Mouse (Mus musculus): Measurements from ENCODE around the gene Wars. TPM values are rescaled to one million over a fixed set of nuclear protein-coding genes. Genes with fewer than 3 reads are reported as not detected.

The Wars gene
- total RNA-seq (2014; rRNA removed) (114 and 123 TPM in 2 replicates), polyA plus RNA-seq (2015; fragmentation: Nextera tagmentation; extraction: Ambion mirVana) (92.4 and 95.4 TPM in 2 replicates)

DNA sequence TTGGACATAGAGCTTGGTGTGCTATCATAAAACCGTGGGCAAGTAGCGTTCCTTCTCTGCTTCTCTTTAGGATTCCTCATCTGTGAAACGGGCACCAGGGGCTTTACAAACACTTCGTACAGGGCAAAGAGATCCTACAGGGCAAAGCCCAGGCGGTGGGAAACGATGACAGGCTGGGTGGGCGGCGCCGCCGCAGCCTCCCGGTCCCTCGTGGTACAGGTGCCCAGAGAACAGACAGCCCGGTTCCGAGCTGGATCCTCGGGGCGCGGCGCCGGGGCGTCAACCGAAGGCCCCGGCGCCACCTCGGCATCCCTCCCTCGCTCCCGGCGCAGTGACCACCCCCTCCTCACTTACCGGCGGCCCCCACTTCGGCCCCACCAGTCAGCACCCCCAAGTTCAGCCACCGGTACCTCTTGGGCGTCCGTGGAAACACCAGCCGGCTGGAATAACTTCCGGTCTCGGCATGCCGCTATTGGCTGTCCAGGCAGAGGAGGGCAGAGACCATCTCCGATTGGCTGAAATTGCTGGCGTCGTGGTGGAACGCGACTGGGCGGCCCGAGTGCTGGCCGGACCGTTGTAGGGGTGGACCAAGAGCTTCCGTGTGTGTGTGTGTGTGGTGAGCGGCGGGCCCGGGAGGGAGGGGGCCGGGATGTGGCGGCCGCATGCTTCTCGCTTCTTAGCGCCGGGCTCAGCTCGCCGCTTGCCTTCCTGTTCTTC, at the start of gene Wars:
TSS of gene Wars (minus strand) at position 460 of the 717 bp plus-strand sequence.
- Histone ChIP-seq H3K9me3 (ENCODE audit: low read length) (no peaks in the 10 kb centered on the region), H3K4me2 (ENCODE audit: low read depth, low read length) (peak within 1 kb of the TSS; percentile 89), H3K27me3 (ENCODE audit: insufficient read depth, low read length) (no peaks in the 10 kb centered on the region), H3K4me3 (ENCODE audit: low read length) (peak within 1 kb of the TSS; percentile 93), H3K36me3 (ENCODE audit: insufficient read depth, low read length) (no peaks in the 10 kb centered on the region; the same call in 1 of the 2 replicates), H3K4me1 (ENCODE audit: insufficient read depth, low read length) (peaks cover 13% of the 10 kb centered on the region), H3K27ac (peak within 1 kb of the TSS; percentile 54; the same call in 1 of the 2 replicates), H3K9ac (replicated peaks; ENCODE audit: low read length) (peak within 1 kb of the TSS; percentile 83)
- peak; percentile 97 for DNase-seq (ENCODE audit: low spot score)
- ATAC-seq = peak; percentile 100
- no peak for TF ChIP-seq CTCF (IDR thresholded peaks at IDR 0.05; ENCODE audit: low read depth)
- under 1% methylated on average over 56 of the region's 58 CpGs for WGBS

DNA sequence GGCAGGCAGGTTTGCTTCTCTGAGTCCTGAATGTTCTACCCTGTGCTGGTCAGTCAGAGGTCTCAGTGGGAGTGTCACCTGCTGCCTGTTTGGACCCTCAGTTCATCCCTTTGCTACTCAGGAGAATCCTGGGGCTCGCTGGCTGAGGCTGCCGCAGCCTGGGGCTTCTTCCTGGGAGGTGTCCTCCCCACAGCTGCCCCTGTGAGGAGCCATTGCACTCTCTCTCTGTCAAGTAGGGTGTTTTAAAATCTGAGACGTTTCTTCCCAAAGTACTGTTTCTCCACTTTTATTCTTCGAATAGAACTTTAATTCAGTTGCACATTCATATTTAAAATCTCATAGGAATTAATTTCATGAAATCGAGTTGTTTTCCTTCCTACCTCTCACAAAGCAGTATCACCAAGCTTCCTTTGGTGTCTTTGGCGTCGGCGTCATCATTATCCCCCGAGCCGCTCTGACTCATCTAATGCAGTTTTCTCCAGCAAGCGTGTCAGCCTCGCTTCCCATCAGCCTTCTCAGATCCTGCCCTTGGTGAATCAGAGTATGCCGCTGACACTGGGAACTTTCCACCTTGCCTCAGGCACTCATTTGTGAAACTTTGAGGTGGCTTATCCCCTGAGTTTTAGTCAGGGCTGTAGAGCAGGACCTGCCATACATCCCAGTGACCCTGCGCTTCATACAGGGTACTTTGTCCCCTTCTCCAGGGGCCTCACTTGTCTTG, 48.4 kb upstream of the Wars start:
- ATAC-seq (no peak), DNase-seq (ENCODE audit: low spot score) (no peak)
- Histone ChIP-seq H3K4me3 (ENCODE audit: low read length) (no peak overlapping the region), H3K36me3 (ENCODE audit: insufficient read depth, low read length) (no peaks in the 10 kb centered on the region), H3K27me3 (ENCODE audit: insufficient read depth, low read length) (no peaks in the 10 kb centered on the region), H3K9me3 (ENCODE audit: low read length) (no peaks in the 10 kb centered on the region), H3K9ac (replicated peaks; ENCODE audit: low read length) (no peak overlapping the region), H3K4me2 (ENCODE audit: low read depth, low read length) (no peak overlapping the region), H3K4me1 (ENCODE audit: insufficient read depth, low read length) (no peaks in the 10 kb centered on the region), H3K27ac (no peak overlapping the region)
- TF ChIP-seq CTCF (IDR thresholded peaks at IDR 0.05; ENCODE audit: low read depth) = no peak
- WGBS = 78% methylated on average over 14 of the region's 14 CpGs

GRCm38 (mm10) chr12:108941282-108941681, 47.3 kb upstream of the Wars start:
- Histone ChIP-seq H3K9me3 (ENCODE audit: low read length) (no peaks in the 10 kb centered on the region), H3K4me3 (ENCODE audit: low read length) (no peak overlapping the region), H3K4me2 (ENCODE audit: low read depth, low read length) (no peak overlapping the region), H3K9ac (replicated peaks; ENCODE audit: low read length) (no peak overlapping the region), H3K4me1 (ENCODE audit: insufficient read depth, low read length) (no peaks in the 10 kb centered on the region), H3K27ac (no peak overlapping the region), H3K27me3 (ENCODE audit: insufficient read depth, low read length) (no peaks in the 10 kb centered on the region), H3K36me3 (ENCODE audit: insufficient read depth, low read length) (no peaks in the 10 kb centered on the region)
- WGBS = 59% methylated on average over 2 of the region's 2 CpGs
- DNase-seq (ENCODE audit: low spot score) = peak; percentile 25
- ATAC-seq = no peak
- TF ChIP-seq CTCF (IDR thresholded peaks at IDR 0.05; ENCODE audit: low read depth) = peak; percentile 60

DNA sequence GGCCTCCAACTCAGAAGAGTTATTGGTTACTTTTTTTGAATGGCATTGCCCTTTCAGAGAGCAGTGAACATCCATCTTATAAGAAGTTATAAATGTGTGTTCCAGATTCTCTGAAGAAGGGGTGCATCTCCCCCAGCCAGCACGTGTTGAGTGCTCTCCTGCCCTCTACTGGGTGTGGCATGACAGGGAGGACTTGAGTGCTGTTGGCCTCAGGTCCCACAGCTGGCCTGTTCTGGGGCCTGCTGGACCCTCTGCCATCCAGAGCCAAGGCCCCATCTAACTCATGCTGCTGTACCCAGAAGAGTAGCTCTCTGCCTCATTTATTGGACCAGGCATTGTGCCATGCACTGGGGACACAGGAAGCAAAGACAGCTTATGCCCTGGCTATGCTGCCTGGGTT, 46.3 kb upstream of the Wars start:
- Histone ChIP-seq H3K27me3 (ENCODE audit: insufficient read depth, low read length) (no peaks in the 10 kb centered on the region), H3K4me2 (ENCODE audit: low read depth, low read length) (no peak overlapping the region), H3K27ac (no peak overlapping the region), H3K9ac (replicated peaks; ENCODE audit: low read length) (no peak overlapping the region), H3K4me1 (ENCODE audit: insufficient read depth, low read length) (no peaks in the 10 kb centered on the region), H3K9me3 (ENCODE audit: low read length) (no peaks in the 10 kb centered on the region), H3K4me3 (ENCODE audit: low read length) (no peak overlapping the region), H3K36me3 (ENCODE audit: insufficient read depth, low read length) (no peaks in the 10 kb centered on the region)
- ATAC-seq = no peak
- no peak for TF ChIP-seq CTCF (IDR thresholded peaks at IDR 0.05; ENCODE audit: low read depth)
- 48% methylated on average over 1 of the region's 1 CpGs for WGBS
- no peak for DNase-seq (ENCODE audit: low spot score)

- ATAC-seq = no peak
- H3K4me1 ChIP-seq (ENCODE audit: insufficient read depth, low read length) = no peaks in the 10 kb centered on the region
Measured at GRCm38 (mm10) chr12:108939317-108939716, 45.3 kb upstream of the Wars start.

GRCm38 (mm10) chr12:108938844-108939243, 44.9 kb upstream of the Wars start:
- DNase-seq (ENCODE audit: low spot score) (no peak), ATAC-seq (no peak)
- TF ChIP-seq CTCF (IDR thresholded peaks at IDR 0.05; ENCODE audit: low read depth) = no peak
- H3K36me3 ChIP-seq (ENCODE audit: insufficient read depth, low read length) = no peaks in the 10 kb centered on the region
- no peak overlapping the region for H3K4me2 ChIP-seq (ENCODE audit: low read depth, low read length)
- H3K27me3 ChIP-seq (ENCODE audit: insufficient read depth, low read length) = no peaks in the 10 kb centered on the region
- no peaks in the 10 kb centered on the region for H3K9me3 ChIP-seq (ENCODE audit: low read length)
- H3K4me1 ChIP-seq (ENCODE audit: insufficient read depth, low read length) = no peaks in the 10 kb centered on the region
- WGBS = 84% methylated on average over 5 of the region's 5 CpGs
- H3K27ac ChIP-seq = no peak overlapping the region
- H3K9ac ChIP-seq (replicated peaks; ENCODE audit: low read length) = no peak overlapping the region
- H3K4me3 ChIP-seq (ENCODE audit: low read length) = no peak overlapping the region

More at GRCm38 (mm10) chr12:108939317-108939716, 45.3 kb upstream of the Wars start:
- H3K9ac ChIP-seq (replicated peaks; ENCODE audit: low read length) = no peak overlapping the region
- TF ChIP-seq CTCF (IDR thresholded peaks at IDR 0.05; ENCODE audit: low read depth) = no peak
- DNase-seq (ENCODE audit: low spot score) = no peak
- H3K36me3 ChIP-seq (ENCODE audit: insufficient read depth, low read length) = no peaks in the 10 kb centered on the region
- no peaks in the 10 kb centered on the region for H3K9me3 ChIP-seq (ENCODE audit: low read length)
- no peaks in the 10 kb centered on the region for H3K27me3 ChIP-seq (ENCODE audit: insufficient read depth, low read length)
- WGBS = 68% methylated on average over 9 of the region's 9 CpGs
- H3K4me3 ChIP-seq (ENCODE audit: low read length) = no peak overlapping the region
- no peak overlapping the region for H3K4me2 ChIP-seq (ENCODE audit: low read depth, low read length)
- H3K27ac ChIP-seq = no peak overlapping the region

All from hindbrain, postnatal 0 days (tissue).